Mouse (Mus musculus) lung, postnatal 14 days (tissue): Measurements from ENCODE around the gene Tnks1bp1.

Experiments used
- DNase-seq: peaks from one replicate; pipeline ENCODE4 v3.0.0; 2021

The Tnks1bp1 gene

DNA sequence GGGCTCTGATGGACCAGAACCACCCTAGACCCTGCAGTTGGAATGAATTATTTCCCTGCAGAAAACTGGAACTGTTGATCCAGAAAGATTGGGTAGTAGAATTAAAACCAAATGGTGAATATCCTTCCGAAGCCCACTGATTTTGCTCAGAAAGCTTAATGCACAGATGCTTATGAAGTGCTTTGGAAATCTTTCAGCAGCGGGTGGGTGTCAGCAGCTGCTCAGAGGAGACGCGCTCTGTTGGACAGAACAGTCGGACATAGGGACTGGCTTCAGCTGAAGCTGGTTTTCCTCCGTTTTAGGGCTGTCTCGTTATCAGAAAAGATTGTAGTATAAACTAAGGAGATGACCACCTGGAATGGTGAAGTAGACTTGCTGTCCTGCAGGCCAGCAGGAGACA is 4.2 kb upstream of the Tnks1bp1 start:
- no peak for DNase-seq

DNA sequence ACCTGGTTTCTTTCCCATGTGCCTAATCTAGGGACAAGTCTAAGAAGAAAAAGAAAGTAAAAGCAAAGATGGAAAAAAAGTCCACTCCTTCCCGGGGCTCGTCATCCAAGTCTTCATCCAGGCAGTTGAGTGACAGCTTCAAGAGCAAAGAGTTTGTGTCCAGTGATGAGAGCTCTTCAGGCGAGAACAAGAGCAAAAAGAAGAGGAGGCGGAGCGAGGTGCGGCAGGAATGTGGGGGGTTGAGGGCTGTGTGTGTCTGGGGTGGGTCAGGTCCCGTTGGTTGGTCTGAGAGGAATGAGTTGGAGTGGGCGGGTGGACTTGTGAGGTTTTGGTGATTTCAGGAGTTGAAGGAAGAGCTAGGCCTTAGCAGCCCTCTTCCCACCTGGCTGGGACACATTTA is 1.6 kb upstream of the Tnks1bp1 start:
- peak; percentile 41 for DNase-seq

DNA sequence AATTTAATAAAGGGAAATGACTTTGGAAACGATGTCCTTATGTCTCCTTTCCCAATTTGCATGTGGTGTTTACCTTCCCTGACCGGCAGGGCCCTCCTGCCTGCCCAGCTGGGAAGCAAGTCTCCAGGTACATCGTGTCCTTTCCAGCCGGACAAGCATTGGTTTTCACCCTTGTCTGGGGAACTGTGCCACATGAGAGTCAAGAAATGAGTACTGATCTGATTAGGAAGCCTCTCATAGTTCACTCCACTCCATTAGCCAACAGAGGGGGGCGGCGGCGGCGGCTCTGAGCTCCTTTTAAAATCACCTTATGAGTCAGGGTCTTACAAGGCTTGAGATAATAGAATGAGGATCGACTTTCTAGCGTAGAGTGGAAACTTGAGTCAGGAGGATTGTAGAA is 741 bp upstream of the Tnks1bp1 start:
- DNase-seq = no peak

DNA sequence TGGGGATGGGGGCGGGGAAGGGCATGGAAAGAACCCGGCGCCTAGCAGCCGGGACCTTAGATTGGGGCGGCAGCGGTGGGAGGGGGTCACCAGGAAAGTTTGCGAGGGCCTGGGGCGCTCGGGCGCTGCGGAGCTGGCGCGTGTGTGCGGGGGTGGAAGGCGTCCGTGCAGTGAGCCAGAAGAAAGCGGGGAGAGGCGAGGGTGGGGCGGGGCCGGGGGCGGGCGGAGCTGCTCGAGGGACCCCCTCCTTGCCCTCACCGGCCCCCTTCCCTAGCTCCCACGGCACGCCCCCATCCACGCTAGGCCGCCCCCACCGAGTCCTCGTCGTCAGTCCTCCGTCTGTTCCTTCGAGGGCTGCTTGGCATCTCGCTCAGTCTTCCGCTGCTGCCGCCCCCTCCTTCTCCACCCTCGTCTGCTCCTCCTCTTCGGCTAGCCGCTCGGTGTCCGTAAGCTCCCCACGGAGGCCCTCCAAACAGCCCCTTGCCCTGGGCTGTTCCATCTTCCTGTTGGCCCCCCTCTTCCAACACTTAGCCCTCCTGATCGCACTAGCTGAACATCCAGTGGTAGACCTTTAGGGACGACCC is 438 bp downstream of the Tnks1bp1 start:
- peak; percentile 76 for DNase-seq

DNA sequence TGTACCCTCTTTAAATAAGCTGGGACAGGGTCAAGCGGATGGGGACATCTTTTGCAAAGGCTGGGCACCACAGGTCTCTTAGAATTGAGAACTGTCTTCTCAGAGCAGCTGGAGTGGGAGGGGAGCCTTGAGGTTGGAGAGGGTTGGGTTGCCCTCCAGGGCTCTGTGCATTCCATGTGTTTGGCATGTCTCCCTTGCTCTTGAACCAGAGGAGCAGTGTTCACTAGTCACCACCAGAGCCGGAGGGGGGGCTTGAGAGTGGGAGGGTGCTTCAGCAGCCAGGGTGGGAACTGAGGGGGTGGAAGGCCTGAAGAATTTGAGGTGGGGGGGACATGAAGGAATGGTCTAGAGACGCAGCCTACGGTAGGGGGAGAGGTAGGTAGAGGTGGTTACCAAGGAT is 1.5 kb downstream of the Tnks1bp1 start:
- peak; percentile 43 for DNase-seq

DNA sequence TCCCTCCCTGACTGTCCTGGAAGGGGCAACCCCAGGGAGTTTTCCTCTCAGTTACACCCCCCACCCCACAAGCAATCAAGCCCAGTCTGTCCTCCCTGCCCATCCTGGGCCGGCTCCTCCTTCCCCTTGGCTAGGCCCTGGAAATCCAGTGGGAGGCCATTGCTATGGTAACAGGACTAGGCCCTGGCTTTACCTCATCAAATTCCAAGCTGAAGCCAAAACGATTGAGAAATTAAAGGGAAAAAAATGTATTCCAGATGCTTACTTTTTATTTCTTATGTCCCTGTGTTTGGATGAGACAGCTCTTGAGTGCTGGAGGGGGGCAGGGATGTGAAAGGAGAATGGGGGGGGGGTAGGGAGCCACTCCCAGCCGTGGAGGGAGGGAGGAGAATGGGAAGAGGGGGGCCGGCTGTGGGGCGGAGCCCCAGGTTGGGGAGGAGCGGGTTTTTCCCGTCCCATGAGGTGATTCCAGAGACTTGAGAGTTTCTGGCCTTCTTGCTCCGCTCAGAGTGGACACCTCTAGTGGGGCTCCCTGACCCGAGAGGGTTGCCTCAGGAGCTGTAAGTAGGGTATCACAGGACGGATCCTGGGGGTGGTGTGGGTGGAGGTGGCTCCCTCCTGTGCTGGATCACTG is 2.3 kb downstream of the Tnks1bp1 start:
- DNase-seq = peak; percentile 75

DNA sequence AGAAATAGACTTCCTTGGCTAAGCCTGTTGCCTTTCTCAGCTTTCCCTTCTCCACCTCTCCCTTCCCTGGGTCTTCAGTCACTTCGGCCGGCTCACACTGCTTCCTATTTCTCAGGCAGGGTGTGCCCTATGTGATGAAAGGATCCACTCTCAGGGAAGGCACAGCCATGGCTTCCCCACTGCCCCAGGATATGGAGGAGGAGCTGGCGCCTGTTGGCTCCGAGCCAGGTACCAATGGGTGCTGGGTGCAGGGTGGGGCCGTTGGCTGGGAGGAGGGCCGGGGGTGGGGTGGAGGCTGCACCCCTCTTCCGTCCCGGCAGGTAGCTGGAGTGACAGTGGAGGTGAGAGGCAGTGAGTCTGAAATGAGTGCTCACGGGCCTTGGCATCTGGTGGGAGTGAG is 2.9 kb downstream of the Tnks1bp1 start:
- peak; percentile 68 for DNase-seq

DNA sequence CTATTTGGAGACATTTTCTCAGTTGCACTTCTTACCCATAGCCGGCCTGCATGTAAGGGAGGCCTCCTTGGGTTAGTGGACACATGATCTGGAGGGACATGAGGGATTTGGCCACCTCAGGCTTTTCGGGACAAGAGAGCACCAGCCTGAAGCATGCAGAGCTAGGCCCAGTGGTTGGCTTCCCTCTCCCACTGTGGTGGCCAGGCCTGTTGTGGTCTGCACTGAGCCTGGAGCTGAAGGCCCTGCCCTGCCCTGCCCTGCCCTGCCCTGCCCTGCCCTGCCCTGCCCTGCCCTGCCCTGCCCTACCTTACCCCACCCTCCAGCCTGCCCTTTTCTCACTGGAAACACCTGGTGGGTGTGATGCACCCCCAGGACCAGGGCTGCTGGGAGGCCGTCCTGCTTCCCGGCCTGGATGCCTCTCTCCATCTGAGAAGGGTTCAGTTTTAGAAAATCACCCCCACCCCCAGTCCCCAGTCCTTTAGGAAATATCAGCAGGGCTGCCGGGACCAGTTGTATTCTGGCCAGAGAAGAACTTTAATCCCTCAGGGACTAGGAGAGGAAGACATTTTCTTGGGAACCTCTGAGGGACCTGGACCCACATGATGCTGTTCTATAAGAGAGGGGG is 5.5 kb downstream of the Tnks1bp1 start:
- DNase-seq = no peak

DNA sequence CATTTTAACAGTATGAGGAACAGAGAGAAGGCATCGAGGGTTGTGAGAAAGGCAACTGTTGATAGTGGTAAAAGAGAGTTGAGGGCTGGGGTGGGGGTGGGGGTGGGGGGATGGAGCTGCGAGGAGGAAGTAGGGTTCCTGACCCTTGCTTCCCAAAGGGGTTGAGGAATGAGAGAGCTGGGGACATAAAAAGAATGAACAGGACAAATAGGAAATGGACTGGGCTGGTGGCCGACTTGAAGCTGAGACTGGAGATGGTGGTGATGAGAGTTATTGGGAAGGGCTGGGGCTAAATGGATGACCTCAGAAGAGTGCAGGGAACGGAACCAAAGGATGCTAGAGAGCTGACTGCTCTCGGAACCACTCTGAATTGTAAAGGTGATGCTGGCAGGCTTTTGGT is 8.9 kb downstream of the Tnks1bp1 start:
- DNase-seq = no peak

DNA sequence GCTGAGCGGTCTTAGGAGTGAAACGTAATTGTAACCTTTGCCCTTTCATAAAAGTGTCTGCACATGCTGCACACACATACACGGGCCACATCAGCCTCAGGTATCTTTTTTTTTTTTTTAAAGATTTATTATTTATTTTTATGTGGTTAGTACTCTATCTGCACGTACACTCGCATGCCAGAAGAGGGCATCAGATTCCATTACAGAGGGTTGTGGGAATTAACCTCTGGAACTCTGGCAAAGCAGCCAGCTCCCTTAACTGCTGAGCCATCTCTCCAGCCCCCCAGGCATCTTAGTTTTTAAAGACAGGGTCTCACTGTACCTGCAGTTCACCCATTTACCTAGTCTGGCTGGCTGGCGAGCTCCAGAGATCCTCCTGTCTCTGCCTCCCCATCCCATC is 11.9 kb downstream of the Tnks1bp1 start:
- no peak for DNase-seq

DNA sequence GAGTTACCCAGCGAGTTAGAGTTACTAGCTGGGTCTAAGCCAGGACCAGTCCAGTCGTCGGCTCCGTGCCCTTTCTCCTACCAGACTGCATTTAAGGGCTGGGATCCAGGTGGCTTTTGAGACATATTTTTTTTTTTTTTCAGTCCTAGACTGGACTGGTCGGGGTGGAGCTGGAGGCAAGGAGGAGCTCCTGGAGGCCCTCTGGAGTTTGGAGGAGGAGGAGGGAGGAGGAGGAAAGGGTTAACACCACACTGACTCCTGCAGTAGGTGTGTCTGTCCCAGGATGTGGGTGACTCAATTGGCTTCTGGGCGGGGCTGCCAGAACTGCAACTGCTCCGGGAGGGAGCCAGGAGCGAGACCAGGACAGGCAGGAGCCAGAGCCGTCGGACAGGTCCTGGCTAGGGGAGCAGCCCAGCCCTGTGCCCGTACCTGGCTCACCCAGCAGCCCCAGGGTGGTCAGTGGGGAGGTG is 12.8 kb downstream of the Tnks1bp1 start:
- DNase-seq = peak; percentile 73

DNA sequence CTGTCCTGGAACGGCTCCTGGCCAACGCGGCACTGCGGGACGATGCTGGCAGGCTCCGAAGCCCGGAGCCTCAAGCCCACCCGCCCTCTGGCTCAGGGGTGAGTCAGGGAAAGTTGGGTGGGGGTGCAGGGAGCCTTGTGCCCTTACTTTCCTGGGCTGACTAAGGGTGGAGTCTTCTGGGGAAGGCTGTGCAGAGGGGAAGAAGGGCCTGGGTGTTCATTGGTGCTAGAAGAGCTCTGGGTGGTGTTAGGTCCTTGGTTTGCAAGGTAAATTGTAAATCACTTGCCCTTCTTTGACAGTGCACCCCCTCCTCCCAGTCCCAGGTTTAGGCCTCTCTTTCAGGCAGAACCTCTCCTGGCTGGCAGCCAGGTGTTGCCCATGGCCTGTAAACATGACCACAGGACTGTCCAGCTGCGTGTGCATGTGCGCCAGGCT is 13.3 kb downstream of the Tnks1bp1 start:
- peak; percentile 57 for DNase-seq

DNA sequence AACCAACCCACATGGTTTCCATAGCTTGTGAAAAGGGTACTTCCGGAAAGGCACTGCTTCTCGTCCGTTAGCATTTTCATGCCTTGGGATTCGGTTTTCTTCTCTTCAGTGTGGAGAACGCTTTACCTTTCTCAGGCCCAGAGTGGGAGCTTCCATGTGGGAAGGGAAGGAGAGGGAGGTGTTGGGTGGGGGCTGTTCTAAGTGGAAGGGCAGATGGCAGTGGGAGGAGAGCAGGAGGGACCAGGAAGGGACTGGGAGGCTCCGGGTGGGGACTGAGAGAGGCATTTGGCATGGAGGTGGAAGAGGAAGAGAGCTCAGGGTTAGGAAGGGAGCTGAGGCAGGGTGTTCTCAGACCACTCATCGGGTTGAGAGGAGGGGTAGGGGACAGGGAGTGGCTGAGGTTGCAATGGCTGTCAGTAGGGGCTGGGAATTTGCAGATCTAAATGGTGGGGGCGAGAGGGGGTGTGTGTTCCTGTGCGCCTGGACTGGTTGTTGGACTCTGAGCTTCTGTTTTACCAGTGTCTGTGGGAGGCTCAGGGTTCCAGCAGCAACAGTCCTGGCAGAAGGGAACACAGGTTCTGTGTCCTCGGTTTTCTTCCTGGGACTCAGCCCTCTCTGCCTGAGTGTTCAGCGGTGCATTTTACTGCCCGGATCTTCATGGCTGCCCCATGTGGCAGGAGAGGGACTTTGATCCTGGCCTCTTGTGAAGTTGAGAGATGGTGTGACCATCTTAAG is 17.5 kb downstream of the Tnks1bp1 start:
- no peak for DNase-seq

DNA sequence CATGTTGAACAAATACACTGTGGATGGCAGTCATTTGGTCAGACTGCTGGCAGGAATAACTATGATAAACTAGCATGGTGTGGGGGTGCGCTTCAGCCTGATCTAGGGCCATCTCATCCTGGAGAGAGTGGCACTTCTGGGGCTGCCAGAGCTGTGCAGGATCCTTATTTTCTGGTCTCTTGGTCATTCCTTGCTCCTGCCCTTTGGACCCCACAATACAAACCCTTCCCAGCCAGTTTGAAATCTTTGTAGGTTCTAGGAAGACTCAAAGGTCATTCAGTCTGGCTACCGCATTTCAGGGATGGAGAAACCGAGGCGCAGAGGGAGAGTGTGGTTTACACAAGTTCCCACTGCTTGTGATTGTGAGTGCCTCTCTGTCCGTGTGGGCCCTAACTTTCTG is 19.1 kb downstream of the Tnks1bp1 start:
- DNase-seq = no peak

DNA sequence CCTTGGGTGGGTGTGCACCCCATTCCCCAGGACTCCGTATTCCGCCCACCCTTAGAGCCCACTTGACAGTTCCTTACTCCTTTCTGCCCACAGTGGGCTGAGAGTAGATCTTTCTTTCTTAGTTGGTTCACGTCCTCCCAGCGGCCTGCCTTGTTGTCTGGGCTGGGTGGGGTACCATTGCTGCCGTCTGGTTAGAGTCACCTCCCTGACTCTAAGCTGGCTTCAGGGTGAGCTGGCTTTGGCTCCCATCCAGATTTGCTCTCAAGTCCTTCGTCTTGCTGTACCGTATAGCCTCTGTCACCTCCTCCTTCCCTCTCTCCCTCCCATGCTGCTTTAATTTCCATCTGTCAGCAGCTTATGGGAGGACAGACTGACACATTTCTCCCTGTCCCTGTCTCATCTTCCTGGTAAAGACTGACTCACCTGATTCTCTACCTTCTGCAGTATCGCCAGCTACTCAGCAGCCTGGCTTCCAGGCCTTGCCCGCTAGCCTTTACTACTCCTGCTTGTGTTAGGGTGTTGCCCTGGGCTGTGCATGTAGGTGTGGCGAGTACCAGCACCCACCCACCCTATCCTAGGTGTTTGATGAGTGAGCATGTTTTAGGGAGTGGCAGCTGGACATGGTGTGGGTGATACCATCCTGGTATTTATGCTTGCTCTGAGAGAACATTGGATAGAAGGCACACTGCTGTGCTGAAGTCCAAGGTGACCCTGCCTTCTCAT is 20.2 kb downstream of the Tnks1bp1 start:
- peak; percentile 32 for DNase-seq

DNA sequence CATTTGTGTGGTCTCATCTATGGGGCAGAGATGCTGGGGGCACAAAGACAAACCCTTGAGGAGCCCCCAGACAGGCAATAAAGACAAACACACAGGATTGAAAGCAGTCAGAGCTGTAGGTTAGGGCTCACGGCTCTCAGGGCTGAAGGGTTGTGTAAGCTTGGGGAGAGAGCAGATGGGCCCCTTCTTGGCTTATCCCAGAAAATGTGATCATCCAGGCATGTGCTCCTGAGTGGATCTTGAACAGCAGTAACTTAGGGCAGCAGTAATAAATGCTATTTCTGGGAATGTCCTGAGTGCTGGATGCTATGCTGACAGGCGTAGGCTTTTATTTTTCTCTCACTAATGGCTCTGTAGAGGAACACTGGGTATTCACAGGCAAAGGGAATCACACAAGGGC is 20.8 kb downstream of the Tnks1bp1 start:
- no peak for DNase-seq

DNA sequence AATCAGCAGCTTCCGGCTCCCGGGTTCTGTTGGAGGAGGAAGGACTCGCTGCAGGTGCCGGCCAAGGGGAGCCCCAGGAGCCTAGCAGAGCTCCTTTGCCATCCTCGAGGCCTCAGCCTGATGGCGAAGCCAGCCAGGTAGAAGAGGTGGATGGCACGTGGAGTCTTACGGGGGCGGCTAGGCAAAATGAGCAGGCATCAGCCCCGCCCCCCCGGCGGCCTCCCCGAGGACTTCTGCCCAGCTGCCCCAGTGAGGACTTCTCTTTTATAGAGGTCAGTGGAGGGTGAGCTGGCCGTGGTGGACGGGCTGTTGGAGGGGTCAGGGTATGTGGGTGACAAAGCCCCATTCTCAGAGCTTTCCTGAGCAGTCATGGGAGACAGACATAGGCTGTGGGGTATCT is 22.3 kb downstream of the Tnks1bp1 start:
- no peak for DNase-seq

DNA sequence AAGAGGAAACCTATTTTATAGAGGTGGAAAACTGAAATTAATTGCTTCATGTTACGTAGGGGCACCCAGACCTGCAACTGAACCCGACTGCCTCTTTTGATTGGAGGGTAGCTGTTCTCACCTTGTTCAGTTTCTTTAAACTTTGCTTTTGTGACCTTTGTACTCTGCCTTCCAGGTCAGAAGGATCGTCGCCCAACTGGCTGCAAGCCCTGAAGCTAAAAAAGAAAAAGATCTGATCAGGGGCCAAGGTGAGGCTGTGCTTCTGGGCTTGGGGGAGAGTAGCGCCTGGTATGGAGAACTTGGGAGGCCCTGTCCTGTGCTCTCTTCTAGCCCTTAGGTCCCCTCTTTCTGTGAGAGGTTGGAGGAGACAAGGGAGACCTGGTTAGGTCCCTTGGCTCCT is 24.1 kb downstream of the Tnks1bp1 start:
- no peak for DNase-seq

DNA sequence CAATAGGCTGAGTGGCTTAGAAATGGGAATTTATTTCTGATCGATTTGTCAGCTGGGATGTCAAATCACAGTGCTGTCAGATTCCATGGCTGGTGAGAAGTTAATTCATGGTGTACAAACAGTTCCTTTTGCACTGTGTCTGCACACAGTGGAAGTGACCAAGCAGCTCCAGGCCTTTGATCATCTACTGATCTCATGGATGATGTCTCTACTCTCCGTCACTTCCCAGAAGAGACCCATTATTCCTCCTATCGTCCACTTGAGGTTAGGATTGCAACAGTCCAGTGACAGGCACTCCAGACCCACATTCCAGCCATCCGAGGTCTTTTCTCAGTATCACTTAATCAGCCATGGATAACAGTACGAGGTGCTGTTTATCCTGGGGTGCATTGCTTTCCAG is 25.9 kb downstream of the Tnks1bp1 start:
- DNase-seq = no peak

DNA sequence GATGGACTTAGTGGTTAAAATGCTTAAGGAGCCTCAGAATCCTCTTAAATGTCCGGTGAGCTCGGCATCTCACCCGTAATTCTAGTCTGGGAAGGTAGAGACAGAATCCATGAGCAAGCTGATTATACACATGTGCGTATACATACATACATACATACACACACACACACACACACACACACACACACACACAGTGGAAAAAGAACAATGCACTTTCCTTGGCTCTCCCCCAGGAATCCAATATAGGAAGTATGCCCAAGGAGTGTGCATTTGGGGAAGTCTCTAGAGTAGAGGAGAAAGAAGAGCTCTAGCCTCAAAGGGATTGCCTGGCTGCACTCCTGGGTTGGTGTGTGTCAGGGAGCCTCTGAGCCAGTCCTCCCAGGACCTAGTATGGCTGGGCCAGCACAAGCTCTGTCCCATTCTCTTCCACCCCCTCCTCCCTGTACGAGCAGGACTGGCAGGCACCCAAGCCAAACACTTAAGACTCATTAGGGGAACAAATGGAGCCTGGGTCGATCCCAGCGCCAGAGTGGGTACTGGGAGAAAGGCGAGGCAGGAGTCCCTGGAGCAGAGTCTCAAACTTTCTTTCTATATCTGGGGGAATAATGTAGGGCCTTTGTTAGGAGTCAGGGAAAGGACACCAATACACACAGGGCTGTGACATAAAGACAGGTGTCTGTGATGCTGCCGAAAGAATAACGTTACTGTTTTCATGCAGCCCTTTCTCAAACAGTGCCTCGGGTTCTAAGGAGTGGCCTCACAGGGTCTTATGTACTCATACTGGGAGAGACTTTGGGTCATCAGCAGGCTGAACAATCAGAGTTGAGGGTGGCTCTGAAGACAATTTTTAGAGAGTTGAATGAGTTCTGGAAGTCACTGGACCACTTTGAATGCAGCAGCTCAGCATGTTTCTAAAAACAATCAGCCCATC is 41.2 kb downstream of the Tnks1bp1 start:
- peak; percentile 90 for DNase-seq

DNA sequence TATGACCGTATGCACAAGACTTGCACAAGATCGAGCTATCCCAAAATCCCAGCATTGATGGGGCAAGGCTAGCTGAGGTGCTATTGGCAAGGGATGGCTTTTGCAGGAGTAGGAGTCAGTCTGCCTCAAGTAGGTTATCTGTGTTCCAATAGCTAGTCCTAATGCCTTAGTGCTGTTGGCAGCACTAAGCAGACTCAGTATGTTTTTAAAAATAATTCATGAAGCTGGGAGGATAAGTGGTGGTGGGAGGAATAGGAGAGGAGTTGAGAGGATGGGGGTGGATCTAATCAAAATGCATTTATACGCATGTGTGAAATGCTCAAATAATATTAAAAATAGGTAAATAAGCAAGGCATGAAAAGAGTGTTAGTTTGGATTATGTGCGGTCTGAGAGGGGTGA is 43.5 kb downstream of the Tnks1bp1 start:
- DNase-seq = no peak

DNA sequence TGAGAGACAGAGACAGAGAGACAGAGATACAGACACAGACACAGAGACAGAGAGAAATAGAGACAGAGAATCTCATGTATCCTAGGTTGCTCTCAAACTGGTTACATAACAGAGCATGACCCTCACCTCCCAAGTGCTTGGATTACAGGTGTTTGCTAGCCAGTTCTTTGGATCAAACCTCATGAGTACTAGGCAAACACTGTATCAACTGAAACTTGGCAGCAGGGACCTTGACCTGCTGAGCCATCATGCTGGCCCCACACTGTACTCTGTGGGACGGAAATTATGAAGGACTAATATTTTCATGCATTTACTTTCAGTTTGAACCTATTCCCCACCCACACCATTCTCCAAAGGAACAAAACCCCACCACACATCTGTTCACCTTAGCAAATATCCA is 45.6 kb downstream of the Tnks1bp1 start:
- no peak for DNase-seq
